Mouse (Mus musculus) kidney, adult 2 months (tissue): ENCODE results near the gene Il20ra.

Experiments used
- CTCF ChIP-seq: fragments of 200-500 bp; conservative IDR thresholded peaks from 2 replicates; pipeline ENCODE4 v1.5.1; 2011; ENCODE audit warnings: low read depth, mild to moderate bottlenecking, control low read depth, low read length, moderate library complexity, mixed read lengths; ENCODE audit not compliant: insufficient read depth, insufficient read length
- POLR2A ChIP-seq: fragments of 200-500 bp; IDR thresholded peaks from one replicate; pipeline ENCODE4 v1.6.1; 2011; ENCODE audit warnings: low read depth, low read length, control low read depth

DNA sequence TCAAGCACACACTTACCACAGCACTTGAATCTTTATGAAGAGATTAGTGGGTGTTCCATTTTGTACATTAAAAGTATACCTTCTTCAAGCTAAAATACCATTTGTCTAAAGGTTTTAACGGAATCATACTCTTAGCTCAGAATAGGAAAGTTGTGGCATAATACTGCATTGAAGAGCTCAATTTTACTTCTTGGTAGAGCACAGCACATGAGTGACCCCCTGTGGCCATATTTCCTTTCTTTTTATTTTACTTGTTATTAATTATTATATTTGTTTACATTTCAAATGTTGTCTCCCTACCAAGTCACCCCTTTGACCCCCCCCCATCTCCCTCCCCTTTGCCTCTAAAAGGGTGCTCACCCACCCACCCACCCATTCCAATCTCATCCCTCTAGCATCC lies 39.2 kb upstream of the Il20ra start:
- TF ChIP-seq CTCF (no peak), POLR2A (no peak)
